Mouse (Mus musculus): ENCODE results near the gene Acta2. TPM values are rescaled to one million over a fixed set of nuclear protein-coding genes. Genes with fewer than 3 reads are reported as not detected.
A peak's percentile ranks its signal among the peaks of the same experiment; 100 is the strongest.

Gene Acta2
- polyA plus RNA-seq, 1 experiment from 2014 or later: 263 TPM

- Histone ChIP-seq H3K27ac (no peak overlapping the region), H3K36me3 (peaks cover 30% of the 10 kb centered on the region), H3K27me3 (no peaks in the 10 kb centered on the region), H3K4me2 (replicated peaks) (no peak overlapping the region), H3K4me3 (no peak overlapping the region), H3K9ac (no peak overlapping the region), H3K9me3 (no peaks in the 10 kb centered on the region), H3K4me1 (peaks cover 9% of the 10 kb centered on the region)
- ATAC-seq (ENCODE audit: low FRiP score, low read depth): no peak
- WGBS: 98% methylated on average over 2 of the region's 2 CpGs
Observed at GRCm38 (mm10) chr19:34237746-34238145, 17.6 kb downstream of the Acta2 start.

GRCm38 (mm10) chr19:34236049-34236448 is 19.3 kb downstream of the Acta2 start:
- no peak overlapping the region for H3K9ac ChIP-seq
- 97% methylated on average over 3 of the region's 3 CpGs for WGBS
- peaks cover 20% of the 10 kb centered on the region for H3K4me1 ChIP-seq
- no peak overlapping the region for H3K4me2 ChIP-seq (replicated peaks)
- peaks cover 24% of the 10 kb centered on the region for H3K36me3 ChIP-seq
- no peaks in the 10 kb centered on the region for H3K9me3 ChIP-seq
- H3K27ac ChIP-seq: no peak overlapping the region
- no peak overlapping the region for H3K4me3 ChIP-seq
- H3K27me3 ChIP-seq: no peaks in the 10 kb centered on the region
- ATAC-seq (ENCODE audit: low FRiP score, low read depth): no peak

GRCm38 (mm10) chr19:34233944-34234343 is 21.4 kb downstream of the Acta2 start:
- WGBS: 51% methylated on average over 14 of the region's 14 CpGs
- Histone ChIP-seq H3K4me3 (no peak overlapping the region), H3K4me1 (peaks cover 20% of the 10 kb centered on the region), H3K36me3 (peaks cover 22% of the 10 kb centered on the region), H3K9ac (no peak overlapping the region), H3K4me2 (replicated peaks) (no peak overlapping the region), H3K9me3 (no peaks in the 10 kb centered on the region), H3K27ac (no peak overlapping the region), H3K27me3 (no peaks in the 10 kb centered on the region)
- ATAC-seq (ENCODE audit: low FRiP score, low read depth): no peak

GRCm38 (mm10) chr19:34232326-34232725 is 23.1 kb downstream of the Acta2 start:
- Histone ChIP-seq H3K4me2 (replicated peaks) (no peak overlapping the region), H3K4me1 (peaks cover 20% of the 10 kb centered on the region), H3K27ac (no peak overlapping the region), H3K36me3 (peaks cover 13% of the 10 kb centered on the region), H3K9me3 (no peaks in the 10 kb centered on the region), H3K9ac (no peak overlapping the region), H3K4me3 (no peak overlapping the region), H3K27me3 (no peaks in the 10 kb centered on the region)
- no peak for ATAC-seq (ENCODE audit: low FRiP score, low read depth)
- WGBS: 49% methylated on average over 5 of the region's 5 CpGs

GRCm38 (mm10) chr19:34231596-34231995 is 23.8 kb downstream of the Acta2 start:
- H3K27ac ChIP-seq: no peak overlapping the region
- H3K9ac ChIP-seq: no peak overlapping the region
- 43% methylated on average over 7 of the region's 7 CpGs for WGBS
- H3K27me3 ChIP-seq: no peaks in the 10 kb centered on the region
- H3K4me2 ChIP-seq (replicated peaks): no peak overlapping the region
- peaks cover 6% of the 10 kb centered on the region for H3K36me3 ChIP-seq
- no peaks in the 10 kb centered on the region for H3K9me3 ChIP-seq
- H3K4me1 ChIP-seq: peaks cover 20% of the 10 kb centered on the region
- ATAC-seq (ENCODE audit: low FRiP score, low read depth): no peak
- no peak overlapping the region for H3K4me3 ChIP-seq

GRCm38 (mm10) chr19:34222805-34223204 is 32.6 kb downstream of the Acta2 start:
- 92% methylated on average over 3 of the region's 3 CpGs for WGBS
- Histone ChIP-seq H3K4me3 (no peak overlapping the region), H3K27me3 (no peaks in the 10 kb centered on the region)

GRCm38 (mm10) chr19:34220732-34221380 is 34.5 kb downstream of the Acta2 start:
- no peak overlapping the region for H3K27ac ChIP-seq
- no peaks in the 10 kb centered on the region for H3K9me3 ChIP-seq
- peaks cover 10% of the 10 kb centered on the region for H3K4me1 ChIP-seq
- 74% methylated on average over 3 of the region's 3 CpGs for WGBS
- H3K9ac ChIP-seq: no peak overlapping the region
- H3K4me3 ChIP-seq: no peak overlapping the region
- H3K27me3 ChIP-seq: no peaks in the 10 kb centered on the region
- no peak for ATAC-seq (ENCODE audit: low FRiP score, low read depth)
- no peak overlapping the region for H3K4me2 ChIP-seq (replicated peaks)
- H3K36me3 ChIP-seq: peaks cover 12% of the 10 kb centered on the region

More at GRCm38 (mm10) chr19:34222805-34223204, 32.6 kb downstream of the Acta2 start:
- Histone ChIP-seq H3K4me2 (replicated peaks) (no peak overlapping the region), H3K4me1 (peaks cover 5% of the 10 kb centered on the region; the same call in 1 of the 2 replicates), H3K9ac (no peak overlapping the region), H3K36me3 (peaks cover 12% of the 10 kb centered on the region), H3K27ac (no peak overlapping the region), H3K9me3 (no peaks in the 10 kb centered on the region)
- no peak for ATAC-seq (ENCODE audit: low FRiP score, low read depth)

GRCm38 (mm10) chr19:34219260-34219968 is 36.0 kb downstream of the Acta2 start:
- WGBS: 82% methylated on average over 5 of the region's 5 CpGs

GRCm38 (mm10) chr19:34217761-34218160 is 37.6 kb downstream of the Acta2 start:
- H3K27me3 ChIP-seq: no peaks in the 10 kb centered on the region
- no peak overlapping the region for H3K9ac ChIP-seq
- no peak overlapping the region for H3K4me2 ChIP-seq (replicated peaks)
- peaks cover 5% of the 10 kb centered on the region for H3K4me1 ChIP-seq
- no peak for ATAC-seq (ENCODE audit: low FRiP score, low read depth)
- no peak overlapping the region for H3K4me3 ChIP-seq
- WGBS: 83% methylated on average over 3 of the region's 3 CpGs
- H3K36me3 ChIP-seq: peaks cover 12% of the 10 kb centered on the region
- H3K9me3 ChIP-seq: no peaks in the 10 kb centered on the region
- H3K27ac ChIP-seq: no peak overlapping the region

More at GRCm38 (mm10) chr19:34219260-34219968, 36.0 kb downstream of the Acta2 start:
- Histone ChIP-seq H3K9ac (no peak overlapping the region), H3K36me3 (peaks cover 12% of the 10 kb centered on the region), H3K4me2 (replicated peaks) (no peak overlapping the region), H3K9me3 (no peaks in the 10 kb centered on the region), H3K4me3 (no peak overlapping the region), H3K4me1 (peaks cover 5% of the 10 kb centered on the region), H3K27ac (no peak overlapping the region), H3K27me3 (no peaks in the 10 kb centered on the region)
- ATAC-seq (ENCODE audit: low FRiP score, low read depth): no peak

- H3K27me3 ChIP-seq: no peaks in the 10 kb centered on the region
- H3K4me1 ChIP-seq: peaks cover 5% of the 10 kb centered on the region
- no peak overlapping the region for H3K4me3 ChIP-seq
- no peak overlapping the region for H3K4me2 ChIP-seq (replicated peaks)
- WGBS: 73% methylated on average over 5 of the region's 5 CpGs
- H3K9me3 ChIP-seq: no peaks in the 10 kb centered on the region
- no peak overlapping the region for H3K27ac ChIP-seq
- 0 out of 2 replicates have a peak, but pooled peaks have one; percentile 19 for ATAC-seq (ENCODE audit: low FRiP score, low read depth)
- H3K9ac ChIP-seq: no peak overlapping the region
- H3K36me3 ChIP-seq: peaks cover 12% of the 10 kb centered on the region
Observed at GRCm38 (mm10) chr19:34216956-34217355, 38.4 kb downstream of the Acta2 start.

- H3K4me1 ChIP-seq: peaks cover 10% of the 10 kb centered on the region
- no peak for ATAC-seq (ENCODE audit: low FRiP score, low read depth)
- H3K27ac ChIP-seq: no peak overlapping the region
- WGBS: 53% methylated on average over 4 of the region's 4 CpGs
- no peak overlapping the region for H3K4me2 ChIP-seq (replicated peaks)
- H3K9me3 ChIP-seq: no peaks in the 10 kb centered on the region
- no peak overlapping the region for H3K4me3 ChIP-seq
- no peak overlapping the region for H3K9ac ChIP-seq
- no peaks in the 10 kb centered on the region for H3K27me3 ChIP-seq
- H3K36me3 ChIP-seq: no peaks in the 10 kb centered on the region
Observed at GRCm38 (mm10) chr19:34214136-34214535, 41.3 kb downstream of the Acta2 start.

- Histone ChIP-seq H3K9me3 (no peaks in the 10 kb centered on the region), H3K4me1 (peaks cover 10% of the 10 kb centered on the region), H3K4me2 (replicated peaks) (no peak overlapping the region), H3K36me3 (no peaks in the 10 kb centered on the region), H3K9ac (no peak overlapping the region), H3K27me3 (no peaks in the 10 kb centered on the region), H3K4me3 (no peak overlapping the region), H3K27ac (no peak overlapping the region)
- no peak for ATAC-seq (ENCODE audit: low FRiP score, low read depth)
Observed at GRCm38 (mm10) chr19:34213251-34213645, 42.1 kb downstream of the Acta2 start.
